Mouse (Mus musculus) brown adipose tissue, adult 24 weeks (tissue): ENCODE measurements around the gene Gm45808. TPM values are rescaled to one million over a fixed set of nuclear protein-coding genes. Genes with fewer than 3 reads are reported as not detected.
"Not testable (repeated sequence)": the region's sequence is repeated elsewhere in the genome, so short reads cannot be mapped to it uniquely, and the experiment has no call there.

Source experiments
- H3K27ac ChIP-seq: fragments of 200-500 bp; replicated peaks from 2 replicates; pipeline ENCODE4 v1.5.1; 2012; ENCODE audit warnings: low read depth, mild to moderate bottlenecking, low read length
- H3K4me1 ChIP-seq: fragments of 200-500 bp; 2 replicates; pipeline ENCODE4 v1.6.1; 2012; ENCODE audit warnings: low read length, mixed read lengths; ENCODE audit not compliant: control insufficient read depth, insufficient read depth, insufficient read length
- H3K4me3 ChIP-seq: fragments of 200-500 bp; 2 replicates; pipeline ENCODE4 v1.5.1; 2012; ENCODE audit warnings: low read depth, mild to moderate bottlenecking, low read length, moderate library complexity; ENCODE audit not compliant: insufficient read depth
- polyA plus RNA-seq: library from polyadenylated mRNA; stranded (reverse); fragments of >200 nt; gene quantifications from 2 replicates; pipeline ENCODE4 v1.2.4, GENCODE M21; 2012; ENCODE audit not compliant: missing spikeins, insufficient read depth, insufficient read length

Gene Gm45808
- polyA plus RNA-seq, 1 experiment: not detected

DNA sequence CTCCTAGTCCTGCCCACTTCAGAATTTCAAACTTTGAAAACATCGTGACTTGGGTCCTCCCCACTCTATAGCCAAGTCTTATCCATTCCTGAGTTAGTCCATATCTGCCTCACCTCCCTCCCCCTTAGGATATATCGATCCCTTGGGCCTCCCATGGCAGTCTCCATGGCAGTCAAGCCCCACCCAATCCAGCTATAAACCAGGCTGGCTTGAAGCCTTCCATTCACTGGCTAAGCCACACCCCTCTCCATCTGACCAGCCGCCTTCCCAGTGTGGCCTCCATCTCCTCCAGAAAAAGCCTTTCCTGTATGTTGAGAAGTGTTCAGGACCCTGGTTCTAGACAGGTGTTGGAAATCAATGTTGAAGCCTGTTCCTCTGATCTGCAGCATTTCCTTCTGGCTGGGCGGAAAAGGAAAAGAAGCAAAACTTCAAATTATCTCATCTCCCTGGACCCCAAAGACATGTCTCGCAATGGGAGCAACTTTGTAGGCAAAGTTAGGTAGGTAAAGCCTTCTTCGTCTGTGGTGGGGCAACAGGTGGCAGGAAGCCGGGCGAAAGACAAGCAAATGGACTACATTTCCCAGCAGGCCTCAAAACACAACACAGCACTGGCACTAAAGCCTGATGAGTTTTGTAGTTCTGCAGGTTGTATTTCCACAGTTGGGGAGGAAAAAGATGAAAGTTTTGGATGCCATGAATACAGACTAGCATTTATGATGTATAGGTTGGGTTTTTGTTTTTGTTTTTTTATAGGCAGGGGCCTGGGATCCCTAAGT is 32.9 kb upstream of the Gm45808 start:
- no peak overlapping the region for H3K4me3 ChIP-seq
- H3K27ac ChIP-seq: no peak overlapping the region
- peaks cover 6% of the 10 kb centered on the region; the same call in 1 of the 2 replicates for H3K4me1 ChIP-seq

DNA sequence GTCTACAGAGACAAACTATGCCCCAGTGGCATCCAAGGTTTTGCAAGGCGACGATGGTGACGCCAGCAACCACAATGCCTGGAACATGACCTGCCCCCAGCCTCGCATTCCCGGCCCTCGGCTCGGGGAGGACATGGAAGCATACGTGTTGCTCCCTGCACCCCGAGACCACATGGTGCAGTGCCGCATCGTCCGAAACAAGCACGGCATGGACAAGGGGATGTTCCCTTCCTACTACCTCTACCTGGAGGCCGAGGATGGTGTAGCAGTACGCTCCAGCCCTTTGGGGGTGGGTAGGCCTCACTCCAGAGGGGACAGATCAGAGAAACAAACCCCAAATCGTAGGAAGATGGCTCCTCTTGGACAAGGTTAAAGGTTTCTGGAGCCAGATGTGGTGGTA is 32.0 kb upstream of the Gm45808 start:
- Histone ChIP-seq H3K4me1 (peaks cover 6% of the 10 kb centered on the region; the same call in 1 of the 2 replicates), H3K27ac (no peak overlapping the region), H3K4me3 (no peak overlapping the region)

- H3K27ac ChIP-seq, H3K4me3 ChIP-seq, H3K4me1 ChIP-seq: not testable (repeated sequence)
These were observed 30.2 kb upstream of the Gm45808 start for GRCm38 (mm10) chr7:45516846-45517245.

GRCm38 (mm10) chr7:45515436-45515835 is 28.8 kb upstream of the Gm45808 start:
- Histone ChIP-seq H3K27ac (no peak overlapping the region), H3K4me3 (no peak overlapping the region), H3K4me1 (no peaks in the 10 kb centered on the region)

DNA sequence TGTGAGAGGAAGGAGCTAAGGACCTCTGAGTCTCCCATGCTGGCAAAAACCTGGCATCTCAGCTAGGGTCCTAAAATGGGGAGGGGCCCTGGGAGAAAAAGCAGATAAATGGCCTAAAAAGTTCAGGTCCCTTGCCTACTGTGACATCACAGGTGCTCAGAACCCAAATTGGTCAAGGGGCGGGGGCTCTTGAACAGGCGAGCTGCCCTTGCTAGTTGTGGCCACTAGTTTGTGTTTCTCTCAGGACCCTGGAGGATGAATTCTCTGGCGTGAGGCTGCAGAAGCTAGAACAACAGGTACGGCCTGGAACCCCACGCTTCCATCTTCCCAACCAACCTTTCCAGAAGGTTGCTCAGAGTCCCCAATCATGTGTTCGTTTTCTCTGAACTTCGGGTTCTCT is 27.8 kb upstream of the Gm45808 start:
- Histone ChIP-seq H3K27ac (no peak overlapping the region), H3K4me1 (peaks cover 2% of the 10 kb centered on the region), H3K4me3 (no peak overlapping the region)

GRCm38 (mm10) chr7:45509912-45510787 is 23.5 kb upstream of the Gm45808 start, which contains the start of gene Nucb1:
Gene Nucb1 (minus strand): TSS chr7:45510406.
- Histone ChIP-seq H3K4me3 (peak within 1 kb of the TSS; percentile 90), H3K27ac (peak within 1 kb of the TSS; percentile 93)

GRCm38 (mm10) chr7:45509181-45509882 is 22.7 kb upstream of the Gm45808 start:
- Histone ChIP-seq H3K4me3 (peak overlapping the region; percentile 90), H3K27ac (peak overlapping the region; percentile 77), H3K4me1 (peaks cover 10% of the 10 kb centered on the region)

More at GRCm38 (mm10) chr7:45509912-45510787, 23.5 kb upstream of the Gm45808 start, which contains the start of gene Nucb1:
- peaks cover 10% of the 10 kb centered on the region for H3K4me1 ChIP-seq

DNA sequence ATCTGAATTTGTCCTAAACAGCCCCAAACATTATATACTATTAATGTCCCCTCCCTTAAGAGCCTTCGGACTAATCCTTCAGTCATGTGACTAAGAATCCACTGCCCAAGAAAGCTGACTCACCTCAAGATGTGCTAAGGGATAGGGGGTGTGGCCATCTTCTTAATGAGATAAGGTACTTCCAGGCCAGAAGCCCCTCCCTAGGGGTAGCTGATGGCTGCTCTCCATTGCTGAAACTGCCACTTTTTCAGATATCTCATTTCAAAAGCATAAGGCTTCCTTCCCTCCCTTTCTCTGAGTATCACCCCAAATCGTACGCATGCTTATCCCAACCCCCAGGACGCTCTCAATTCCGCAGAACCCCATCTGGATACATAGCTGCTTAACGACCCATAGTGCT is 21.9 kb upstream of the Gm45808 start:
- no peak overlapping the region for H3K4me3 ChIP-seq
- H3K4me1 ChIP-seq: peaks cover 10% of the 10 kb centered on the region
- H3K27ac ChIP-seq: no peak overlapping the region

GRCm38 (mm10) chr7:45507583-45507982 is 21.0 kb upstream of the Gm45808 start:
- Histone ChIP-seq H3K27ac (no peak overlapping the region), H3K4me3 (no peak overlapping the region), H3K4me1 (peaks cover 10% of the 10 kb centered on the region)

DNA sequence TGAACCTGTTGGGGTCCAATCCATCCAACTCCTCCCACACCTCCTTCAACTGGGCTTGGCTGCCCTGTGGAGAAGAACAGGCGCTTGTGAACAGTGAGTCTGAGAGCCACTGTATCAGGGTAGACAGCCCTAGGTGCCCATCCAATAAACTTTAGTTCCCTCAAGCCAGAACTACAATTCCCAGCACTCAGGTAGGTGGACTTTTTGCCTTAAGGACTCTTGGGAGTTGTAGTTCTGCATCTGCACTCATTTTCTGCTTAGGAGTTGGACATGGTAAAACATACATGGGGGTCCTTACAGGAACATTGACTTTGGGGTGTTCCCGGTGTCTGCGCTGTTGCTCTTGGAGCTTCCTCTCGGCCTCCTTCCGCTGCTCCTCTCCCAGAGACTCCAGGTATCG is 11.8 kb upstream of the Gm45808 start:
- no peak overlapping the region for H3K27ac ChIP-seq
- H3K4me3 ChIP-seq: no peak overlapping the region
- H3K4me1 ChIP-seq: no peaks in the 10 kb centered on the region

DNA sequence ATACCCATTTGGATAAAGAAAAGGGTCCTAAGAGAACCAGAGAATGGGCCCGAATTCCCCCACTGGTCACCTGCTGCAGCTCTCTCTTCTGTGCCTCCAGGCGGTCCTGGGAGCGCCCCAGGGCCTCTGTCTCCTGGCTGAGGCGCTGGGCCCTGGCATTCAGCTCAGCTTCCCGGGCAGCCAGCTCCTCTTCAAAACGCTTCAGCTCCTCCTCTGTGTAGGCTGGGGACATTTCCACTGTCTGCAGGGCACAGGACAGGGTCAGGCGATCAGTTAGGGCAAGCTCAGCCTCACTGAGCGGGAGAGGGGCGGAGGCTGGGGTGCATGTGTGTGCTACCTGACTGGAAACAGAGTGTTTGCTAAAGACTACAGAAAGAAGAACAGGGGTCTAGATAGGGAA is 7.9 kb upstream of the Gm45808 start:
- no peak overlapping the region for H3K27ac ChIP-seq
- H3K4me1 ChIP-seq: no peaks in the 10 kb centered on the region
- no peak overlapping the region for H3K4me3 ChIP-seq

GRCm38 (mm10) chr7:45492951-45493350 is 6.3 kb upstream of the Gm45808 start:
- Histone ChIP-seq H3K27ac (no peak overlapping the region), H3K4me1 (no peaks in the 10 kb centered on the region), H3K4me3 (no peak overlapping the region)

GRCm38 (mm10) chr7:45492225-45492844 is 5.7 kb upstream of the Gm45808 start:
- Histone ChIP-seq H3K4me1 (peaks cover 2% of the 10 kb centered on the region; the same call in 1 of the 2 replicates), H3K4me3 (no peak overlapping the region), H3K27ac (no peak overlapping the region)

- no peak overlapping the region; the same call in 1 of the 2 replicates for H3K27ac ChIP-seq
- H3K4me1 ChIP-seq: peaks cover 4% of the 10 kb centered on the region; the same call in 1 of the 2 replicates
- no peak overlapping the region for H3K4me3 ChIP-seq
These were observed 4.7 kb upstream of the Gm45808 start for GRCm38 (mm10) chr7:45491264-45491663.
